Mouse (Mus musculus) liver, adult 2 months (tissue): ENCODE data around the gene Sh3bp5.

Source experiments
- CTCF ChIP-seq: fragments of 200-500 bp; IDR thresholded peaks from 2 replicates; pipeline ENCODE4 v1.5.1; 2011; ENCODE audit warnings: low read depth, low read length, control low read depth
- POLR2A ChIP-seq: fragments of 200-500 bp; IDR thresholded peaks from 2 replicates; pipeline ENCODE4 v1.6.1; 2011; ENCODE audit warnings: low read length, control low read depth; ENCODE audit not compliant: insufficient read depth; ENCODE audit errors: extremely low read depth

DNA sequence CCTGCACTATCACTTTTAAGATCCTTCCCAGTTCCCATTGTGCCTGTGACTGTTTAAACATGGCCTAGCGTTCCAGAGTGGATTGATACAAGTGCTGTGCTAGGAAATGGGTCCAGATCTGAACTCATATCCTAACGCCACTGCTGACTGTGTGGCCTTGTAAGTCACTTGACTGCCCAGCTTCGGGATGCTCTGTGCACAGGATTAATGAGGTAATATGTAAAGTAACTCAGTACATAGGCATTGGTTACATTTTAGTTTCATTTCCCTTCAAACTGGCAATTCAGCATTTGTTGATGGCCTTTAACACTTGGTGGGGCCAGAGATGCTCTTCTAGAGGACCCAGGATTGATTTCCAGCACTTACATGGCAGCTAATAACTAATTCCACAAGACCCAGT lies 59.5 kb downstream of the Sh3bp5 start:
- TF ChIP-seq POLR2A, result no peak
- no peak for TF ChIP-seq CTCF
